ENCODE assay signal across 28 mouse cellular contexts in the genomic region with DNA sequence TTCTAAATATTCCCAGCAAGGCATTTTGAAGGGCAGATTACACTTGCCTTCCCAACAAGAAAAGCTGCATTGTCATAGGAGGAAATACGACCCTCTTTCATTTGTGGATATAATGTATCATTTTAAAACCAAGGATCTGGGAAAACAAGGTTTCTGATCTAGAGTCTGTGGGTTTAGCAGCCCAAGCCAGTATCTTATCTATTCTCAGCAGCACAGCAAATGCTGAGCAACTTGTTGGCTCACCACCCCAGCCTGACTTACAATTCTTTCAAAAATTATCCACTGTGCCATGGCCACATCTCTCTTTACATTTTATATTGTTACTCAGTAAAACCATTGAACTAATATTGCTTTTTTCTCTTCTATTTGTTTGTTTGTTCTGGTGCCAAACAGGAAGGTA. TPM values are rescaled to one million over a fixed set of nuclear protein-coding genes. Genes with fewer than 3 reads are reported as not detected.
DNase-seq lines count a peak whose midpoint lies in the region; ATAC-seq lines count a peak whose summit lies in the region.
"Had no signal": no experiment of that assay in that cellular context is flagged by ENCODE, and none has a peak within 500 bp of the region (broad histone marks: within the 10 kb centered on the region; RNA-seq: fewer than 3 reads in every experiment).

No protein-coding gene starts in this region.

- 69% methylated on average over 1 of the region's 1 CpGs for WGBS in heart, embryonic 10.5 days
- whole genome bisulfite sequencing in liver, embryonic 15.5 days (ENCODE audit: insufficient replicate concordance), result 13% methylated on average over 1 of the region's 1 CpGs
- 83% methylated on average over 1 of the region's 1 CpGs for WGBS in kidney, embryonic 14.5 days

- intact Hi-C loops in heart, postnatal 10 days (cut with DNase I), result no loop called here

- no peak overlapping the region for H3K4me3 ChIP-seq in heart, embryonic 10.5 days
- H3K4me3 ChIP-seq in liver, embryonic 15.5 days (replicated peaks), result 0 out of 2 replicates have a peak overlapping the region, but pooled peaks have one; percentile 4
- H3K4me3 ChIP-seq in kidney, embryonic 14.5 days (ENCODE audit: low read length), result no peak overlapping the region
- H3K4me3 ChIP-seq: forebrain, embryonic 10.5 days; heart, embryonic 13.5 days; intestine, embryonic 15.5 days; limb, embryonic 15.5 days; midbrain, embryonic 10.5 days; myocyte; neural tube, embryonic 13.5 days had no signal

- H3K4me2 ChIP-seq in liver, embryonic 15.5 days, result peak overlapping the region; percentile 57
- H3K4me2 ChIP-seq in kidney, embryonic 14.5 days (replicated peaks; ENCODE audit: low read depth, low read length), result no peak overlapping the region
- H3K4me2 ChIP-seq: heart, embryonic 13.5 days; hindbrain, embryonic 14.5 days; intestine, embryonic 15.5 days; limb, embryonic 15.5 days; neural tube, embryonic 13.5 days had no signal

- no peak overlapping the region for H3K27ac ChIP-seq in heart, embryonic 10.5 days
- H3K27ac ChIP-seq in liver, embryonic 15.5 days (replicated peaks), result peak overlapping the region; percentile 92
- H3K27ac ChIP-seq in kidney, embryonic 14.5 days (ENCODE audit: low read depth, low read length), result no peak overlapping the region
- H3K27ac ChIP-seq: forebrain, embryonic 10.5 days; heart, embryonic 13.5 days; hindbrain, embryonic 14.5 days; intestine, embryonic 15.5 days; limb, embryonic 15.5 days; midbrain, embryonic 10.5 days; neural tube, embryonic 13.5 days had no signal

- ATAC-seq in erythroid progenitor cell, adult 5-6 weeks (replicated peaks; ENCODE audit: low FRiP score, poor library complexity, severe bottlenecking), result peak; percentile 73
- ATAC-seq in liver, embryonic 15.5 days (ENCODE audit: insufficient read depth), result peak; percentile 65
- no peak for ATAC-seq in kidney, embryonic 14.5 days (ENCODE audit: low FRiP score, low TSS enrichment)
- ATAC-seq: forebrain, embryonic 16.5 days; intestine, embryonic 15.5 days; midbrain, embryonic 16.5 days; Patski had no signal

- peaks cover 3% of the 10 kb centered on the region; the same call in 1 of the 2 replicates for H3K27me3 ChIP-seq in heart, embryonic 10.5 days (ENCODE audit: insufficient read depth, poor library complexity, severe bottlenecking)
- no peaks in the 10 kb centered on the region for H3K27me3 ChIP-seq in liver, embryonic 15.5 days
- no peaks in the 10 kb centered on the region for H3K27me3 ChIP-seq in kidney, embryonic 14.5 days (ENCODE audit: control insufficient read depth, insufficient read depth, low read length)
- H3K27me3 ChIP-seq: intestine, embryonic 15.5 days; limb, embryonic 15.5 days; neural tube, embryonic 13.5 days had no signal

- H3K9ac ChIP-seq in liver, embryonic 15.5 days, result peak overlapping the region; percentile 29
- no peak overlapping the region for H3K9ac ChIP-seq in kidney, embryonic 14.5 days (ENCODE audit: low read depth, low read length)
- H3K9ac ChIP-seq: heart, embryonic 13.5 days; hindbrain, embryonic 14.5 days; intestine, embryonic 15.5 days; limb, embryonic 15.5 days; neural tube, embryonic 13.5 days had no signal

- no peaks in the 10 kb centered on the region for H3K9me3 ChIP-seq in heart, embryonic 10.5 days
- no peaks in the 10 kb centered on the region for H3K9me3 ChIP-seq in liver, embryonic 15.5 days (replicated peaks)
- no peaks in the 10 kb centered on the region for H3K9me3 ChIP-seq in kidney, embryonic 14.5 days (ENCODE audit: control insufficient read depth, low read length)
- H3K9me3 ChIP-seq: forebrain, embryonic 10.5 days; heart, embryonic 13.5 days; intestine, embryonic 15.5 days; limb, embryonic 15.5 days; midbrain, embryonic 10.5 days; neural tube, embryonic 13.5 days had no signal

- DNase-seq in heart, embryonic 10.5 days (ENCODE audit: low spot score), result peak; percentile 59
- DNase-seq in heart, postnatal 10 days, result no peak
- DNase-seq in kidney, postnatal 25 days, result no peak
- no peak for DNase-seq in left cerebral cortex, adult 8-10 months (ENCODE audit: low spot score in 2 of 2)
- DNase-seq: cerebellum, adult 18-20 months; cerebellum, postnatal 25 days; gastrocnemius, postnatal 14 days; heart, adult 11 months; kidney, adult 8-10 months; kidney, postnatal 36 days; left cerebral cortex, postnatal 4 days; lung, postnatal 4 days; thymus, adult 18-20 months; thymus, postnatal 36 days had no signal

- H3K36me3 ChIP-seq in heart, embryonic 10.5 days, result no peaks in the 10 kb centered on the region
- no peaks in the 10 kb centered on the region for H3K36me3 ChIP-seq in liver, embryonic 15.5 days (replicated peaks)
- H3K36me3 ChIP-seq in kidney, embryonic 14.5 days (ENCODE audit: control insufficient read depth, insufficient read depth, low read length), result no peaks in the 10 kb centered on the region
- H3K36me3 ChIP-seq: forebrain, embryonic 10.5 days; heart, embryonic 13.5 days; intestine, embryonic 15.5 days; limb, embryonic 15.5 days; midbrain, embryonic 10.5 days; neural tube, embryonic 13.5 days had no signal

- 0 out of 2 replicates have a peak, but pooled peaks cover 10% of the 10 kb centered on the region for H3K4me1 ChIP-seq in heart, embryonic 10.5 days
- peaks cover 54% of the 10 kb centered on the region for H3K4me1 ChIP-seq in liver, embryonic 15.5 days (replicated peaks)
- peaks cover 3% of the 10 kb centered on the region; the same call in 1 of the 2 replicates for H3K4me1 ChIP-seq in kidney, embryonic 14.5 days (ENCODE audit: control insufficient read depth, insufficient read depth, low read length)

RNA-seq across cellular contexts. Expression of a gene that starts 27.9 kb away (rescaled TPM):
- polyA plus RNA-seq in heart, embryonic 10.5 days (2016; fragmentation: Nextera tagmentation; extraction: Ambion mirVana), result 10.3 and 10.9 TPM in 2 replicates
- total RNA-seq in heart, postnatal 10 days (2021), result 1 to 10 TPM; 1.1 TPM
- total RNA-seq in erythroid progenitor cell, adult 5-6 weeks (2015; ENCODE audit: low replicate concordance), result 19.8 and 28.5 TPM in 2 replicates
- total RNA-seq in erythroid progenitor cell, adult 5-6 weeks (2017; ENCODE audit: low replicate concordance), result 65.6 and 69.2 TPM in 2 replicates
- 12.4 and 14.0 TPM in 2 replicates for polyA plus RNA-seq in liver, embryonic 15.5 days (2015; fragmentation: Nextera tagmentation; extraction: Ambion mirVana)
- 8.9 and 16.2 TPM in 2 replicates for polyA plus RNA-seq in kidney, embryonic 14.5 days (2014; fragmentation: Nextera tagmentation; extraction: Ambion mirVana)
- total RNA-seq in left cerebral cortex, adult 8-10 months (2022), result 10 to 100 TPM in 1 of 4 experiments, 1 to 10 TPM in 3; 5.8 to 10.5 (median 7.6) TPM

RNA-seq across cellular contexts. Expression of a gene that starts 27.9 kb away (rescaled TPM):
- 33.2 and 39.9 TPM in 2 replicates for polyA plus RNA-seq in heart, embryonic 10.5 days (2016; fragmentation: Nextera tagmentation; extraction: Ambion mirVana)
- 1 to 10 TPM; 5.1 to 5.6 TPM for total RNA-seq in heart, postnatal 10 days (2021)
- 51.6 and 59.8 TPM in 2 replicates for total RNA-seq in erythroid progenitor cell, adult 5-6 weeks (2015; ENCODE audit: low replicate concordance)
- 51.8 and 55.6 TPM in 2 replicates for total RNA-seq in erythroid progenitor cell, adult 5-6 weeks (2017; ENCODE audit: low replicate concordance)
- 60.8 and 65.2 TPM in 2 replicates for polyA plus RNA-seq in liver, embryonic 15.5 days (2015; fragmentation: Nextera tagmentation; extraction: Ambion mirVana)
- 51.5 and 56.2 TPM in 2 replicates for polyA plus RNA-seq in kidney, embryonic 14.5 days (2014; fragmentation: Nextera tagmentation; extraction: Ambion mirVana)
- total RNA-seq in left cerebral cortex, adult 8-10 months (2022), result 10 to 100 TPM; 23.4 to 27.2 (median 26.3) TPM
